Mouse (Mus musculus) forebrain, embryonic 15.5 days (tissue): ENCODE data around the gene Gpr39. TPM values are rescaled to one million over a fixed set of nuclear protein-coding genes. Genes with fewer than 3 reads are reported as not detected.

ENCODE experiments used
- ATAC-seq: fragments of 200-750 bp; cut with Nextera tagmentation; replicated peaks from 2 replicates; pipeline ENCODE4 v1.8.0; 2017; ENCODE audit warnings: mild to moderate bottlenecking, moderate TSS enrichment, moderate library complexity
- H3K27ac ChIP-seq: fragments of 300-500 bp; sonication (generic); replicated peaks from 2 replicates; pipeline ENCODE4 v1.5.1; 2015; ENCODE audit warnings: mild to moderate bottlenecking, inconsistent platforms
- H3K27me3 ChIP-seq: fragments of 300-500 bp; sonication (generic); 2 replicates; pipeline ENCODE4 v1.6.1; 2015; ENCODE audit warnings: inconsistent platforms
- H3K36me3 ChIP-seq: fragments of 300-500 bp; sonication (generic); 2 replicates; pipeline ENCODE4 v1.6.1; 2015; ENCODE audit warnings: mild to moderate bottlenecking, inconsistent platforms
- H3K4me1 ChIP-seq: fragments of 300-500 bp; sonication (generic); 2 replicates; pipeline ENCODE4 v1.6.1; 2015; ENCODE audit warnings: inconsistent platforms
- H3K4me2 ChIP-seq: fragments of 300-500 bp; sonication (generic); replicated peaks from 2 replicates; pipeline ENCODE4 v1.6.1; 2015; ENCODE audit warnings: mild to moderate bottlenecking, inconsistent platforms
- H3K4me3 ChIP-seq: fragments of 300-500 bp; sonication (generic); 2 replicates; pipeline ENCODE4 v1.5.1; 2015; ENCODE audit warnings: mild to moderate bottlenecking, inconsistent platforms
- H3K9ac ChIP-seq: fragments of 300-500 bp; sonication (generic); replicated peaks from 2 replicates; pipeline ENCODE4 v1.6.1; 2015; ENCODE audit warnings: mild to moderate bottlenecking, inconsistent platforms
- H3K9me3 ChIP-seq: fragments of 300-500 bp; sonication (generic); 2 replicates; pipeline ENCODE4 v1.6.1; 2016; ENCODE audit warnings: inconsistent platforms
- WGBS: fragments of 180-500 bp; shearing (Covaris S2); methylation state at CpG from one replicate; pipeline ENCODE4 v1.1.7; 2015; ENCODE audit warnings: mixed read lengths; 5-methylcytosine and 5-hydroxymethylcytosine counted together
- polyA plus RNA-seq: library from polyadenylated mRNA; unstranded; fragments of >200 nt; fragmentation: Nextera tagmentation; extraction: Ambion mirVana; gene quantifications from 2 replicates; pipeline ENCODE4 v1.2.1, GENCODE M21; 2015

The Gpr39 gene
- polyA plus RNA-seq, 1 experiment from 2014 or later = not detected

GRCm38 (mm10) chr1:125701773-125702172 is 25.0 kb downstream of the Gpr39 start:
- H3K36me3 ChIP-seq = no peaks in the 10 kb centered on the region
- peaks cover 4% of the 10 kb centered on the region; the same call in 1 of the 2 replicates for H3K4me1 ChIP-seq
- no peak overlapping the region for H3K27ac ChIP-seq
- 72% methylated on average over 7 of the region's 7 CpGs for WGBS
- no peak for ATAC-seq
- H3K9ac ChIP-seq = no peak overlapping the region
- no peak overlapping the region for H3K4me3 ChIP-seq
- no peaks in the 10 kb centered on the region for H3K9me3 ChIP-seq
- no peak overlapping the region for H3K4me2 ChIP-seq
- H3K27me3 ChIP-seq = no peaks in the 10 kb centered on the region

- H3K27me3 ChIP-seq = no peaks in the 10 kb centered on the region
- WGBS = 73% methylated on average over 8 of the region's 8 CpGs
Measured at GRCm38 (mm10) chr1:125702326-125702725, 25.5 kb downstream of the Gpr39 start.

GRCm38 (mm10) chr1:125705412-125705811 is 28.6 kb downstream of the Gpr39 start:
- H3K36me3 ChIP-seq = no peaks in the 10 kb centered on the region
- WGBS = 81% methylated on average over 3 of the region's 3 CpGs
- H3K9me3 ChIP-seq = no peaks in the 10 kb centered on the region
- H3K27me3 ChIP-seq = no peaks in the 10 kb centered on the region
- H3K4me2 ChIP-seq = no peak overlapping the region
- no peak overlapping the region for H3K9ac ChIP-seq
- no peak overlapping the region for H3K27ac ChIP-seq
- H3K4me3 ChIP-seq = no peak overlapping the region
- no peak for ATAC-seq
- peaks cover 4% of the 10 kb centered on the region; the same call in 1 of the 2 replicates for H3K4me1 ChIP-seq

More at GRCm38 (mm10) chr1:125702326-125702725, 25.5 kb downstream of the Gpr39 start:
- H3K4me2 ChIP-seq = no peak overlapping the region
- no peak overlapping the region for H3K4me3 ChIP-seq
- H3K27ac ChIP-seq = no peak overlapping the region
- ATAC-seq = no peak
- no peaks in the 10 kb centered on the region for H3K36me3 ChIP-seq
- no peak overlapping the region for H3K9ac ChIP-seq
- no peaks in the 10 kb centered on the region for H3K9me3 ChIP-seq
- peaks cover 4% of the 10 kb centered on the region; the same call in 1 of the 2 replicates for H3K4me1 ChIP-seq

GRCm38 (mm10) chr1:125715286-125715685 is 38.5 kb downstream of the Gpr39 start:
- Histone ChIP-seq H3K4me3 (no peak overlapping the region), H3K9ac (no peak overlapping the region), H3K27me3 (no peaks in the 10 kb centered on the region), H3K36me3 (no peaks in the 10 kb centered on the region), H3K27ac (no peak overlapping the region), H3K9me3 (no peaks in the 10 kb centered on the region), H3K4me2 (no peak overlapping the region), H3K4me1 (peaks cover 12% of the 10 kb centered on the region)
- ATAC-seq = no peak
- 60% methylated on average over 3 of the region's 3 CpGs for WGBS

- Histone ChIP-seq H3K27ac (0 out of 2 replicates have a peak overlapping the region, but pooled peaks have one; percentile 12), H3K9ac (no peak overlapping the region), H3K4me1 (peaks cover 12% of the 10 kb centered on the region), H3K9me3 (no peaks in the 10 kb centered on the region), H3K27me3 (no peaks in the 10 kb centered on the region), H3K4me2 (no peak overlapping the region), H3K36me3 (no peaks in the 10 kb centered on the region), H3K4me3 (no peak overlapping the region)
- 0 out of 2 replicates have a peak, but pooled peaks have one; percentile 51 for ATAC-seq
- 37% methylated on average over 6 of the region's 6 CpGs for WGBS
Measured at GRCm38 (mm10) chr1:125716241-125716640, 39.4 kb downstream of the Gpr39 start.

GRCm38 (mm10) chr1:125717906-125718305 is 41.1 kb downstream of the Gpr39 start:
- ATAC-seq = no peak
- Histone ChIP-seq H3K27ac (no peak overlapping the region), H3K36me3 (no peaks in the 10 kb centered on the region), H3K27me3 (no peaks in the 10 kb centered on the region), H3K4me1 (peaks cover 12% of the 10 kb centered on the region), H3K9ac (no peak overlapping the region), H3K4me2 (no peak overlapping the region), H3K9me3 (no peaks in the 10 kb centered on the region), H3K4me3 (no peak overlapping the region)
- 93% methylated on average over 5 of the region's 5 CpGs for WGBS

- no peaks in the 10 kb centered on the region for H3K9me3 ChIP-seq
- ATAC-seq = no peak
- 94% methylated on average over 6 of the region's 6 CpGs for WGBS
Measured at GRCm38 (mm10) chr1:125719127-125719526, 42.3 kb downstream of the Gpr39 start.

GRCm38 (mm10) chr1:125721104-125721758 is 44.4 kb downstream of the Gpr39 start:
- H3K36me3 ChIP-seq = no peaks in the 10 kb centered on the region
- H3K4me2 ChIP-seq = no peak overlapping the region
- H3K9me3 ChIP-seq = no peaks in the 10 kb centered on the region
- no peak overlapping the region for H3K27ac ChIP-seq
- no peak for ATAC-seq
- H3K4me1 ChIP-seq = peaks cover 9% of the 10 kb centered on the region
- H3K27me3 ChIP-seq = no peaks in the 10 kb centered on the region
- no peak overlapping the region for H3K9ac ChIP-seq
- WGBS = 94% methylated on average over 12 of the region's 12 CpGs
- H3K4me3 ChIP-seq = no peak overlapping the region

More at GRCm38 (mm10) chr1:125719127-125719526, 42.3 kb downstream of the Gpr39 start:
- H3K9ac ChIP-seq = no peak overlapping the region
- H3K4me1 ChIP-seq = peaks cover 12% of the 10 kb centered on the region
- H3K27me3 ChIP-seq = no peaks in the 10 kb centered on the region
- H3K36me3 ChIP-seq = no peaks in the 10 kb centered on the region
- no peak overlapping the region for H3K27ac ChIP-seq
- H3K4me3 ChIP-seq = no peak overlapping the region
- no peak overlapping the region for H3K4me2 ChIP-seq

- H3K4me2 ChIP-seq = no peak overlapping the region
- H3K4me3 ChIP-seq = no peak overlapping the region
- H3K4me1 ChIP-seq = no peaks in the 10 kb centered on the region
- no peak overlapping the region for H3K9ac ChIP-seq
- H3K27me3 ChIP-seq = no peaks in the 10 kb centered on the region
- WGBS = 68% methylated on average over 5 of the region's 5 CpGs
- H3K27ac ChIP-seq = no peak overlapping the region
- no peaks in the 10 kb centered on the region for H3K9me3 ChIP-seq
- no peaks in the 10 kb centered on the region for H3K36me3 ChIP-seq
- ATAC-seq = peak; percentile 68
Measured at GRCm38 (mm10) chr1:125724304-125724703, 47.5 kb downstream of the Gpr39 start.

- H3K36me3 ChIP-seq = no peaks in the 10 kb centered on the region
- no peaks in the 10 kb centered on the region for H3K9me3 ChIP-seq
- no peak for ATAC-seq
- H3K9ac ChIP-seq = no peak overlapping the region
- H3K27me3 ChIP-seq = no peaks in the 10 kb centered on the region
- H3K27ac ChIP-seq = no peak overlapping the region
- 58% methylated on average over 6 of the region's 6 CpGs for WGBS
- H3K4me2 ChIP-seq = no peak overlapping the region
- H3K4me3 ChIP-seq = no peak overlapping the region
- H3K4me1 ChIP-seq = peaks cover 8% of the 10 kb centered on the region; the same call in 1 of the 2 replicates
Measured at GRCm38 (mm10) chr1:125729025-125729565, 52.3 kb downstream of the Gpr39 start.

GRCm38 (mm10) chr1:125729731-125730536 is 53.1 kb downstream of the Gpr39 start:
- H3K27ac ChIP-seq = no peak overlapping the region

GRCm38 (mm10) chr1:125730537-125730880 is 53.7 kb downstream of the Gpr39 start:
- Histone ChIP-seq H3K4me1 (peaks cover 8% of the 10 kb centered on the region; the same call in 1 of the 2 replicates), H3K27me3 (no peaks in the 10 kb centered on the region), H3K27ac (no peak overlapping the region), H3K9ac (no peak overlapping the region), H3K9me3 (no peaks in the 10 kb centered on the region), H3K36me3 (no peaks in the 10 kb centered on the region), H3K4me2 (no peak overlapping the region), H3K4me3 (no peak overlapping the region)
- ATAC-seq = peak; percentile 14; the same call in 1 of the 2 replicates
- WGBS = 89% methylated on average over 6 of the region's 6 CpGs

More at GRCm38 (mm10) chr1:125729731-125730536, 53.1 kb downstream of the Gpr39 start:
- H3K9me3 ChIP-seq = no peaks in the 10 kb centered on the region
- ATAC-seq = peak; percentile 65
- no peaks in the 10 kb centered on the region for H3K27me3 ChIP-seq
- 41% methylated on average over 13 of the region's 13 CpGs for WGBS
- peaks cover 8% of the 10 kb centered on the region; the same call in 1 of the 2 replicates for H3K4me1 ChIP-seq
- H3K36me3 ChIP-seq = no peaks in the 10 kb centered on the region
- no peak overlapping the region for H3K9ac ChIP-seq
- H3K4me3 ChIP-seq = no peak overlapping the region
- H3K4me2 ChIP-seq = no peak overlapping the region
